Mouse (Mus musculus): Measurements from ENCODE around the gene Eya2.

Gene Eya2

GRCm38 (mm10) chr2:165818570-165818969 lies 223.7 kb downstream of the Eya2 start:
- DNase-seq (ENCODE audit: inconsistent ontology term), result no peak

- peak; percentile 56 for DNase-seq (ENCODE audit: inconsistent ontology term)
Measured at GRCm38 (mm10) chr2:165818985-165819948, 224.4 kb downstream of the Eya2 start.

DNA sequence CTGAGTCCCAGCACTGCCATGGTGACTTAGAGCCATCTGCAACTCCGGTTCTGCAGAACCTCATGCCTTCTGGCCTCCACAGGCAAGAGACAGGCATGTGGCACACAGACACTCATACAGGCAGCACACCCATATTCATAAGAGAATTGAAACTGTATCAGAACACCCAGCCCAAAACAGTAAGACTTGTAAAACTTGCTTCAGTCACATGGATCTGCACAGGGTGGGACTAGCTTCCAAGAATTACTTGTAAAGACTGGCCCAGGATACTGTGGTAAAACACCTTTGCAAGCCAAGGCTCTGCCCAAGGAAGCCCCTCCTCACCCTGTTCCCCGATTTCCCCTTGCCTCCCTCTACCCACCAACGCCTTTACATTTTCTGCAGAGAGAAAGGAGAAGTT lies 225.2 kb downstream of the Eya2 start:
- DNase-seq (ENCODE audit: inconsistent ontology term), result no peak

DNA sequence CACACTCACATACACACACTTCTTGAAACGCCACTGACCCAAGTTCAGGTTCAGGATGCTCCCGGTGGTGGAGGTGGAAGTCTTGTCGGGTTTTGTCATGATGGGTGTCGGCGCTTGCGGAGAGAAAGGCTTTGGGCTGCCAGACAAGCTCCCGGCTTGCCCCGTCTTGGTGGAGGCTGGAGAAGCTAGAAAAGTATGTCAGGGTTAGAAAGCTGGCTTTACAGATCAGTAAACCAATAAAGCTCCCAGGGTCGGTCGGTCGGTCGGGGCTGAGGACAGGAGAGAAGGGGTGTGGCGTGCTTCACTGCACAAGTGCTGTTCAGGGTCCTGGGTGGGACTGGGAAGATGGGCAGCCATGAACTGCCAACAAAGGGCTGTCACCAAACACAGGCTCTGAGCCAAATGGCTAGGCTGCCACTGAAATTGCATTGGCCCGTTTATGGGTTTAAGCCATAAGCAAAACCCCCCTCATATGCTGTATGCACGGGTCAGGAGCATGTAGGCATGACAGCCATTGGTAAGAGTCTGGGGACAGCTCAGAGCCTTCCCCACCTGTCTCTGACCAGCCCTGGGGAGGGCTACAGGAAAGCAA lies 225.8 kb downstream of the Eya2 start:
- DNase-seq (ENCODE audit: inconsistent ontology term), result no peak
